Mouse (Mus musculus) CH12.LX (cell line): ENCODE data around the gene Chil5. TPM values are rescaled to one million over a fixed set of nuclear protein-coding genes. Genes with fewer than 3 reads are reported as not detected.

Source experiments
- DNase-seq: peaks from one replicate; pipeline ENCODE4 v3.0.0-alpha.2; 2013; ENCODE audit errors: extremely low read depth
- H3K27ac ChIP-seq: 2 replicates; pipeline ENCODE4 v1.5.1; 2012; ENCODE audit warnings: low read depth, mild to moderate bottlenecking, control low read depth, moderate library complexity; ENCODE audit not compliant: insufficient read depth
- H3K27me3 ChIP-seq: replicated peaks from 2 replicates; pipeline ENCODE3; 2012; ENCODE audit warnings: inconsistent platforms
- H3K36me3 ChIP-seq, 2 experiments: replicated peaks in 1 of 2; 2 replicates each; pipeline versions ENCODE3 to v1.6.1; 2012; ENCODE audit warnings: inconsistent platforms in 1 of 2, low read length in 1 of 2, mild to moderate bottlenecking in 1 of 2, mixed read lengths in 1 of 2, moderate library complexity in 1 of 2; ENCODE audit not compliant: control insufficient read depth in 1 of 2, insufficient read depth in 1 of 2
- H3K4me1 ChIP-seq, 2 experiments: 2 replicates each; pipeline ENCODE4 v1.6.1; 2012; ENCODE audit warnings: inconsistent platforms in 1 of 2, moderate library complexity in 1 of 2; ENCODE audit not compliant: insufficient read depth in 2 of 2, control insufficient read depth in 1 of 2
- H3K4me2 ChIP-seq: 2 replicates; pipeline ENCODE4 v1.6.1; 2012; ENCODE audit warnings: low read depth, mild to moderate bottlenecking, control low read depth; ENCODE audit not compliant: poor library complexity, insufficient read depth, severe bottlenecking
- H3K4me3 ChIP-seq, 3 experiments: fragments of 150-350 bp in 1 of 3; sonication (generic) in 1 of 3; replicated peaks in 1 of 3; 2 replicates each; pipeline versions ENCODE3 to v1.5.1; 2011 to 2012; ENCODE audit warnings: low read depth in 2 of 3, low read length in 2 of 3, mild to moderate bottlenecking in 2 of 3, moderate library complexity in 2 of 3, control low read depth in 1 of 3, improper control_type of control experiment in 1 of 3, inconsistent platforms in 1 of 3, mixed read lengths in 1 of 3; ENCODE audit not compliant: poor library complexity in 1 of 3
- H3K79me2 ChIP-seq: replicated peaks from 2 replicates; pipeline ENCODE4 v1.6.1; 2012; ENCODE audit warnings: mild to moderate bottlenecking, moderate library complexity; ENCODE audit not compliant: control insufficient read depth, poor library complexity, insufficient read depth, severe bottlenecking; ENCODE audit errors: extremely low read depth
- H3K9ac ChIP-seq: 2 replicates; pipeline ENCODE4 v1.6.1; 2012; ENCODE audit warnings: low read depth, mild to moderate bottlenecking, control low read depth, moderate library complexity; ENCODE audit not compliant: insufficient read depth
- H3K9me3 ChIP-seq: replicated peaks from 2 replicates; pipeline ENCODE3; 2012; ENCODE audit warnings: low read length, inconsistent platforms, mixed read lengths
- BHLHE40 ChIP-seq: IDR thresholded peaks from 2 replicates; pipeline ENCODE4 v1.6.1; 2011; ENCODE audit warnings: mild to moderate bottlenecking, low read depth, low read length, improper control_type of control experiment
- CHD1 ChIP-seq: IDR thresholded peaks from 2 replicates; pipeline ENCODE4 v1.6.1; 2012; ENCODE audit warnings: low read depth, low read length, improper control_type of control experiment, inconsistent platforms
- CHD2 ChIP-seq: IDR thresholded peaks from 2 replicates; pipeline ENCODE4 v1.6.1; 2011; ENCODE audit warnings: low read length, improper control_type of control experiment
- CTCF ChIP-seq, 2 experiments: IDR thresholded peaks in 1 of 2; conservative IDR thresholded peaks in 1 of 2; 2 replicates each; pipeline ENCODE4 v1.5.1; 2011 to 2012; ENCODE audit warnings: low read depth in 2 of 2, low read length in 2 of 2, improper control_type of control experiment in 1 of 2, inconsistent platforms in 1 of 2, mild to moderate bottlenecking in 1 of 2, moderate library complexity in 1 of 2
- ELF1 ChIP-seq: IDR thresholded peaks from 2 replicates; pipeline ENCODE4 v1.6.1; 2014; ENCODE audit warnings: low read depth, mild to moderate bottlenecking, inconsistent platforms, low read length, improper control_type of control experiment
- ETS1 ChIP-seq: conservative IDR thresholded peaks from 2 replicates; pipeline ENCODE4 v1.6.1; 2012; ENCODE audit warnings: low read depth, mild to moderate bottlenecking, inconsistent platforms, low read length, improper control_type of control experiment, moderate library complexity
- GABPA ChIP-seq: IDR thresholded peaks from 2 replicates; pipeline ENCODE4 v1.6.1; 2012; ENCODE audit warnings: low read depth, low read length, improper control_type of control experiment, inconsistent platforms; ENCODE audit not compliant: insufficient replicate concordance
- HCFC1 ChIP-seq: IDR thresholded peaks from 2 replicates; pipeline ENCODE4 v1.6.1; 2012; ENCODE audit warnings: low read depth, mild to moderate bottlenecking, inconsistent platforms, low read length, improper control_type of control experiment
- IRF4 ChIP-seq: IDR thresholded peaks from 2 replicates; pipeline ENCODE4 v1.6.1; 2014; ENCODE audit warnings: low read depth, mild to moderate bottlenecking, inconsistent platforms, low read length, improper control_type of control experiment
- JUN ChIP-seq: IDR thresholded peaks from 2 replicates; pipeline ENCODE4 v1.6.1; 2011; ENCODE audit warnings: low read depth, mild to moderate bottlenecking, low read length, improper control_type of control experiment, moderate library complexity; ENCODE audit not compliant: insufficient read depth
- KAT2A ChIP-seq: IDR thresholded peaks from 2 replicates; pipeline ENCODE4 v1.6.1; 2012; ENCODE audit warnings: low read length, improper control_type of control experiment, inconsistent platforms; ENCODE audit not compliant: insufficient replicate concordance
- MAFK ChIP-seq: IDR thresholded peaks from 2 replicates; pipeline ENCODE4 v1.6.1; 2011; ENCODE audit warnings: low read length, improper control_type of control experiment; ENCODE audit not compliant: insufficient replicate concordance
- MAX ChIP-seq: IDR thresholded peaks from 2 replicates; pipeline ENCODE4 v1.6.1; 2011; ENCODE audit warnings: low read length, improper control_type of control experiment
- MEF2A ChIP-seq: IDR thresholded peaks from 2 replicates; pipeline ENCODE4 v1.6.1; 2014; ENCODE audit warnings: low read depth, mild to moderate bottlenecking, inconsistent platforms, low read length, improper control_type of control experiment, borderline replicate concordance
- MXI1 ChIP-seq: IDR thresholded peaks from 2 replicates; pipeline ENCODE4 v1.6.1; 2011; ENCODE audit warnings: mild to moderate bottlenecking, low read depth, low read length, improper control_type of control experiment
- MYC ChIP-seq: IDR thresholded peaks from 2 replicates; pipeline ENCODE4 v1.6.1; 2011; ENCODE audit warnings: low read depth, mild to moderate bottlenecking, improper control_type of control experiment, low read length
- POLR2A ChIP-seq: IDR thresholded peaks from 2 replicates; pipeline ENCODE4 v1.6.1; 2011; ENCODE audit warnings: low read depth, mild to moderate bottlenecking, improper control_type of control experiment, low read length
- RAD21 ChIP-seq: IDR thresholded peaks from 2 replicates; pipeline ENCODE4 v1.6.1; 2011; ENCODE audit warnings: low read depth, mild to moderate bottlenecking, low read length, improper control_type of control experiment, moderate library complexity
- SIN3A ChIP-seq: IDR thresholded peaks from 2 replicates; pipeline ENCODE4 v1.6.1; 2012; ENCODE audit warnings: low read length, improper control_type of control experiment, inconsistent platforms
- SMC3 ChIP-seq: IDR thresholded peaks from 2 replicates; pipeline ENCODE4 v1.6.1; 2011; ENCODE audit warnings: low read depth, low read length, improper control_type of control experiment
- UBTF ChIP-seq: IDR thresholded peaks from 2 replicates; pipeline ENCODE4 v1.6.1; 2012; ENCODE audit warnings: low read depth, mild to moderate bottlenecking, inconsistent platforms, low read length, improper control_type of control experiment, moderate library complexity
- ZC3H11A ChIP-seq: IDR thresholded peaks from 2 replicates; pipeline ENCODE4 v1.6.1; 2012; ENCODE audit warnings: low read depth, mild to moderate bottlenecking, inconsistent platforms, low read length, improper control_type of control experiment
- dilution Hi-C: fragments of 300-500 bp; cut with MboI; formaldehyde crosslinking; loops from 2 replicates; pipeline ENCODE4 v1.14.3; 2020; ENCODE audit warnings: low sequenced_read_pairs; ENCODE audit not compliant: extremely low pct_unique_long_range_greater_than_20kb, extremely low pct_ligation_motif_present
- in situ Hi-C: fragments of 300-500 bp; cut with MboI; formaldehyde crosslinking; loops from 3 replicates; pipeline ENCODE4 v1.14.3; 2019; ENCODE audit warnings: low sequenced_read_pairs, low pct_ligation_motif_present, low pct_unique_long_range_greater_than_20kb, mixed read lengths
- polyA plus RNA-seq: library from polyadenylated mRNA; unstranded; fragments of >175 nt; gene quantifications from 2 replicates; pipeline ENCODE4 v1.2.1, GENCODE M21; 2012; ENCODE audit warnings: low read depth; ENCODE audit not compliant: insufficient read length
- total RNA-seq, 2 experiments: library from RNA; depleted of rRNA; stranded (reverse); fragments of 300-350 nt in 1 of 2; fragments of >200 nt in 1 of 2; gene quantifications; 2 replicates each; pipeline ENCODE4 v1.2.3; 2012 to 2014

Chil5 gene
- total and polyA plus RNA-seq, 3 experiments, result 0.30 TPM; not detected in 2

DNA sequence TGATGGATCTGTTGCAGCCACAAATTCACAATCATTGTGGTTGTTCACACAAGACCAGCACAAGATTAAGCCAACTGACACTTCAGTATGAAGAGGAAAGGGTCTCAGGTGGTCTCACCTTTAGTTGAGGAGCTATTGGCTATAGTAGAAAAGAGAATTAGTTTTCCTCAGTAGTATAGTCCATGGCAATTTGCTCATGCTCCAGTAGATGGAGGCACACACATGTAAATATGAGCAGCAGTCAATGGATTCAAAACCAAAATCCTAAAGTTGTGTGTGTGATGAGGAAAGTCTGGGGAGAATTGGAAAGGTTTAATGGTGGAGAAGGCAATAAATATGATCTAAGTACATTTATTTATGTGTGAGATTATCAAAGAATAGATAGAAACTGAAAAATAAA lies 10.8 kb downstream of the Chil5 start:
- no peak overlapping the region for H3K4me3 ChIP-seq
- no peaks in the 10 kb centered on the region for H3K79me2 ChIP-seq
- in situ Hi-C loops, result no loop called here
- H3K27me3 ChIP-seq, result no peaks in the 10 kb centered on the region
- no peaks in the 10 kb centered on the region for H3K4me1 ChIP-seq
- TF ChIP-seq ZC3H11A (no peak), SMC3 (peak; percentile 40), ELF1 (no peak), GABPA (no peak), MAX (no peak), KAT2A (no peak), JUN (no peak), RAD21 (peak; percentile 56), UBTF (no peak), HCFC1 (no peak), MXI1 (no peak), MAFK (no peak), BHLHE40 (no peak), CTCF (conservative IDR thresholded peaks at IDR 0.05 in 1 of 2, IDR thresholded peaks at IDR 0.05 in 1 of 2; ENCODE audit: low read depth in 2 of 2, low read length in 2 of 2) (peak in 1 of 2 experiments; percentile 54; a peak in 2 of 4 replicates), ETS1 (no peak), POLR2A (no peak), MEF2A (no peak), IRF4 (no peak), MYC (no peak), CHD1 (no peak), CHD2 (no peak)
- dilution Hi-C loops, result no loop called here
- no peak for DNase-seq
- no peaks in the 10 kb centered on the region for H3K9me3 ChIP-seq
- peaks cover 4 to 34% of the 10 kb centered on the region in 2 experiments for H3K36me3 ChIP-seq
- H3K27ac ChIP-seq, result no peak overlapping the region
- no peak overlapping the region for H3K4me2 ChIP-seq
- no peak overlapping the region for H3K9ac ChIP-seq

DNA sequence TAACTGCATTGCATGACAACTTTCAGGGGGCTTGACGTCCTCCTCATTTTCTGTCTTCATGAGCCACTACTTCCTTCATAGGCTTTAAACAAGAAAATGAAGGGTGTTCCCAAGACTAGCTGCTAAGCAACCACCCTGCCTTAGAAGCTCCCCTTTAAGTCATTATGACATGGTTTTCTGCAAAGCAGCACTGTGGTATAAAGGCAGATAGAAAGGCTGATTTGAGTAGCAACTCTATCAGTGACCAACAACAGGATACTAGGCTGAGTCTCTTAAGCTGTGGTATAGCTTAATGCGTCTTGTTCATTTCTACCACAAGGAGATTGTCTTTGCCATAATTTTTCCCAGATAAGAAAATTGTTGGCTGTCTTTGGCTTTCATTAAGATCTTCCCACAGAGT lies 18.1 kb downstream of the Chil5 start, which contains the start of gene Pifo:
TSS of gene Pifo (minus strand) at position 101 of the 400 bp plus-strand sequence.
- dilution Hi-C loops, result no loop called here
- H3K27ac ChIP-seq, result no peak within 1 kb of the TSS
- in situ Hi-C loops, result no loop called here
- no peak within 1 kb of the TSS for H3K9ac ChIP-seq
- peaks cover 0 to 23% of the 10 kb centered on the region in 2 experiments; a peak in 2 of 4 replicates for H3K4me1 ChIP-seq
- no peaks in the 10 kb centered on the region for H3K27me3 ChIP-seq
- DNase-seq, result no peak
- no peak within 1 kb of the TSS for H3K4me3 ChIP-seq
- no peak within 1 kb of the TSS for H3K4me2 ChIP-seq
- H3K9me3 ChIP-seq, result no peaks in the 10 kb centered on the region
- TF ChIP-seq SIN3A, result no peak
- TF ChIP-seq BHLHE40, result no peak
- H3K36me3 ChIP-seq, result peaks cover 4 to 55% of the 10 kb centered on the region in 2 experiments
- no peaks in the 10 kb centered on the region for H3K79me2 ChIP-seq
